Mouse (Mus musculus): ENCODE measurements at regions not wholly inside any gene's neighbourhood (a gene's known extent, or its start where the extent isn't known, plus 50 kb on each side); places are given as distances from the start of the nearest gene placed in this dataset.

DNA sequence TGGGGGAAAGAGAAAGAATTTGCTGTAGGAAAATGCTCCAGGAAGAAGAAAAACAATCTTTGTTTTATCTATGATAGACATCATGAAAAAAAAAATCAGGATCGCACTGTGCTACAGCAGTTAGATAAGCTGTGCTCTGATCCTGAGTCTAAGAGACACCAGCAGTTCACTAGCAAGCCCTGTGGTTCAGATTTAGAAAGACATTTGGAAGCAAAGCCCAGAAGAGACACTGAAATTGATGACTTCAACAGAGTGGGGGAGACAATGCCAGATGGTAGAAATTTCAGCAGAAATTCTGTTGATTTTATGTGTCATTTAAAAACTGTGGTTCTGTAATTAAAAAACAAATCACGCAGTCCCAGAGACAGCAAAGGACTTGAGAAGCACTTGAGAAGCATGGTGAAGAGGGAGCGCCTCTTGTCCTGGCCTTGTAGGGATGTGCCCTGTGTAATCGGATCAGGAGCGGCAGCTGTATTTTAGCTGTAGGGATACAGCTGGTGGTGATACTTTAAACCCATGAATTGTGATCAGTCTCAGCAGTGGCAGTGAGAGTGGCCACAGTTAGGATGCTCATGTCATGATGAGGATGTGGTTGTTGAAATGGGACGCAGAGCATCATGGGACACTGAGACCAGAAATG lies 296.4 kb upstream of the Nt5e start:
- TF ChIP-seq CTCF (IDR thresholded peaks at IDR 0.05; ENCODE audit: borderline replicate concordance, extremely low read depth, insufficient read depth, insufficient read length) (no peak), POLR2A (IDR thresholded peaks at IDR 0.05; ENCODE audit: borderline replicate concordance, extremely low read depth, insufficient read depth, insufficient read length, poor library complexity, severe bottlenecking) (no peak)
- peak; percentile 22 for DNase-seq (ENCODE audit: low read depth)

DNA sequence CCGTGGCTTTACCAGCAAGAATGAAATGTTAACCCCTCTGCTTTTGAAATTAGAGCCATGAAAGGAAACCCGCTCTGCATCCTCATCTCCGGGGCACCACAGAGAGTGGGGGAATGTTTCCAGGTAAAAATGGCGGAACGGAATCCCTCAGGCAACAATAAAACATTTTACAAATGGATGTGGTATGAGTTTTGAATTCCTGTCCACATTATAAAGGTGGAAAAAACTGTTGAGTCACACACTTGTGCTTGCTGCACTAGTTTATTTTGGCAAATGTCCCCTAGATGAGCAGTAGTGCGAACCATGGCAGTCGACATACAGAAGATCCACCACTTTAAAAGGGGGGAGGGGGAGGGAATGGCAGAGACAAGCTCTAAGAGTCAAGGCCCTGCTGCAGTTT lies 289.4 kb upstream of the Nt5e start:
- no peak for TF ChIP-seq POLR2A (IDR thresholded peaks at IDR 0.05; ENCODE audit: borderline replicate concordance, extremely low read depth, insufficient read depth, insufficient read length, poor library complexity, severe bottlenecking)
- no peak for TF ChIP-seq CTCF (IDR thresholded peaks at IDR 0.05; ENCODE audit: borderline replicate concordance, extremely low read depth, insufficient read depth, insufficient read length)

DNA sequence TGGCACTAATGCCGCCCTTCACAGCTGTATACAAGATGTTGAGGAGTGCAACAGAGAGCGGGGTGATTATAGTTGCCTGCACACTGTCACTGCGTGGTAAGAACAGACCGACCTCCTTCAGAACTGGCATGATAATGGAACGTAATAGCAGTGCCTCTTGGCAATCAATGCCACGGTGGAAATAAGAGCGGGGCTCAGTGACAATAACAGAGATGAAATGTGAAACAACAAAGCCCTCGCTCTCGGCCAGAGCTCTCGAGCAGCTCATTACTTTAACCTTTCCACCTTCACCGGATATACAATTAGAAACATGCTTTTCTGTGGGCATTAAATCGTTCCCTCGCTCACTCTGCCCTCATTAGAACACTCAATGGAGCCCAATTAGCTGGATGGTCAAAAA lies 277.7 kb upstream of the Nt5e start:
- peak; percentile 73 for DNase-seq (ENCODE audit: low read depth)
- no peak for TF ChIP-seq POLR2A (IDR thresholded peaks at IDR 0.05; ENCODE audit: borderline replicate concordance, extremely low read depth, insufficient read depth, insufficient read length, poor library complexity, severe bottlenecking)
- TF ChIP-seq CTCF (IDR thresholded peaks at IDR 0.05; ENCODE audit: borderline replicate concordance, extremely low read depth, insufficient read depth, insufficient read length) = no peak

More for the DNA sequence above, 289.4 kb upstream of the Nt5e start:
- no peak for DNase-seq (ENCODE audit: low read depth)

DNA sequence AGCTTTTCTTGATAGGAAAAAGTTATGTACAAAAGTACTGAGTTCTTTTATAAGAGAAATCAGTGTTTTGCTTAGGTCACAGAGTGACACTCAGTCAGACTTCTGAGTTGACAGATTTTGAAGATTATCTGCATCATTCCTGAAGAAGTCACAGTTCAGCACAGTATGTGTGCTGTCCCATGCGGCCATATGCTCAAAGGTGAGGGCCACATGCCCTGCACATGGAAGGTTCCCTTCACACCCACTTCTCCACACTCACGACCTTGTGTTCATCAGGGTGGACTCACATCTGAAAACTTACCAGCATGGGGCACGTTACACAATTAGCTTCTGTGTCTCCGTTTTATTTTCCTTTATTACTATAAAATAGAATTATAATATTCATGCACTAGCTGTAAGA lies 277.2 kb upstream of the Nt5e start:
- TF ChIP-seq POLR2A (IDR thresholded peaks at IDR 0.05; ENCODE audit: borderline replicate concordance, extremely low read depth, insufficient read depth, insufficient read length, poor library complexity, severe bottlenecking) = no peak
- DNase-seq (ENCODE audit: low read depth) = no peak

DNA sequence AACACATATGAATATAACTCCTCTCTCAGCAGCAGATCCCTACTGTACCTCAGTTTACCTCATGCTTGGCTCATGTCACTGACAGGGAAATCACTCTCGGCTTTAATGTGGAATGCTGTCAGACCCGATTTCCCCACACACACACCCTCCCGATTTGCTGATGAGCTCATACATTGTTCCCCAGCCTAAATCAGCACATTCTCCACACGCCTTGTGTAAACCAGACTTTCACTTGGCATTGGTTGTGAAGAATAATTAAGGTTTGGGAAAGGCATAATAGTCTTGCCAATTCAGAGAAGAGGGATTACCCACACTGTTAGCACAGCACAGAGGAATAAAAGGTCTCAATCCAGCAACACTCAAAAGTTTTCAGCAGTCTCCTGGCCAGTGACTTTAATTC lies 268.4 kb upstream of the Nt5e start:
- TF ChIP-seq CTCF (IDR thresholded peaks at IDR 0.05; ENCODE audit: borderline replicate concordance, extremely low read depth, insufficient read depth, insufficient read length) = no peak
- TF ChIP-seq POLR2A (IDR thresholded peaks at IDR 0.05; ENCODE audit: borderline replicate concordance, extremely low read depth, insufficient read depth, insufficient read length, poor library complexity, severe bottlenecking) = no peak

DNA sequence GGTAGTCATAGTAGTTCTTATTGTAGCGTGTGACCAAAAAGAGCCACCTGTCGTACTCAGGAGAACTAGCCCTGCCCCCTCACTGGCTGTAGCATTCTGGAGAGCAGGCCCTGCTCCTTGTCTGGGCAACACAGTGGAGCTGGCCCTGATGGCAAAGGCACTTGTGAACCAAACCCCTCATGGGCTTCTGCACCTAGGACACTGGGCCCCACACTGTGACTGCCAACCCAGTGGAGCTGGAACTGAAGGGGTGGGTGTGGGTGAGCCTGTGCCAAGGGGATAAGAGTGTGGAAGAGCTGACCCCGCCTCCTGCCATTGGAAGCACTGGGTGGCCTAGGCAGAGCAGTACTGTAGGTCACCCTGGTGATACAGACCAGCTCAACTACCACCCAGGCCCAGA lies 268.0 kb upstream of the Nt5e start:
- no peak for TF ChIP-seq POLR2A (IDR thresholded peaks at IDR 0.05; ENCODE audit: borderline replicate concordance, extremely low read depth, insufficient read depth, insufficient read length, poor library complexity, severe bottlenecking)
- TF ChIP-seq CTCF (IDR thresholded peaks at IDR 0.05; ENCODE audit: borderline replicate concordance, extremely low read depth, insufficient read depth, insufficient read length) = no peak

More for the DNA sequence above, 268.4 kb upstream of the Nt5e start:
- DNase-seq (ENCODE audit: low read depth) = peak; percentile 89

DNA sequence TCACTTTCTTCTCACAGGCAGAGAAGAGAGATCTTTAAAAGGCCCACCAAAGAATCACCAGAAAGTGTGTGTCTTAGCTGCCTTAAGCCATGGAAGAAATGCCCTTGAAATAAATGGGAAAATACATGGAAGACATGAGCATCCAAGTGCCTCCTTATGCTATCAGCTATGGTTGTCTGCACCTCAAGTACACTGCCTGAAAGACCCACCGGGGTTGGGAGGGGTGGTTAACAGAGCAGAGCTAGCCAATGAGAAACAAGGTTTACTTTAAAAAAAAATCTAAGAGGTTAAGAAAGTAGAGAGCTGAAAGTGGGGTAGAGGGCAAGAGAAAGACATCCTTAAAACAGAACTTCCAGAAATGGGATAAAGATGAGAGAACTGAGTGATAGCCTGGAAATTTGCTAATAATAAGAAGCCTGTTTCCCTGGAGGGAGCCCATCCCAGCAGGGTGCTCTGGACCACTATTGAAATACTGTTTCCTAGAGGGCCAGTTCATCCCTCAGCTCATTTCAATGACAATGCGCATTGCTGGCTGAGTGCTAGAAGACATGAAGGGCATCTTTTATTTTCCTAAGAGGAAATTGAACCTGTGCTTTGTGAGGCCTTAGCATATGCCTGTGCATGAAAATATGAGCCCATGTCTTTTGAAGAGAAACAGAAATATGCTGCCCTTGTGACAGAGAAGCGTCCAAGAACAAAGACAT lies 262.9 kb upstream of the Nt5e start:
- peak; percentile 51 for DNase-seq (ENCODE audit: low read depth)
- TF ChIP-seq CTCF (IDR thresholded peaks at IDR 0.05; ENCODE audit: borderline replicate concordance, extremely low read depth, insufficient read depth, insufficient read length) = no peak
- TF ChIP-seq POLR2A (IDR thresholded peaks at IDR 0.05; ENCODE audit: borderline replicate concordance, extremely low read depth, insufficient read depth, insufficient read length, poor library complexity, severe bottlenecking) = no peak

More for the DNA sequence above, 268.0 kb upstream of the Nt5e start:
- DNase-seq (ENCODE audit: low read depth) = peak; percentile 64

DNA sequence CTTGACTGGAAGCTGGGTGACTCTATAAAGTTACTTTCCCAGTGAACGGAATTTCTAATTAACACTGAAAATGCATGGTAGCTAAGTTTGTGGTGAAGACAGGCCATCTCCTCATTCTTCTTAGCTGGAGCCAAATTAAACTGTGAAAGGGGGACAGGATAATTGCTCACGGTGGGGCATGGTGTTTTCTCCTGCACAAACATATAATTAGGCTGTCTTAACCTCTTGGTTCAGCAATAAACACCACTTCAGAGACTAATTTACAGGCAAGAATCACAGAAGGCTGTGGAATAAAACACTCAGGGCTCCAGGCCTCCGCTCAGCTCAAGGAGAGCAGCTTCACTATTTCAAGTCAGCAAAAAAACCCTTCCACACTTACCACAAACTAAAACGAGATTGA lies 261.9 kb upstream of the Nt5e start:
- peak; percentile 76 for DNase-seq (ENCODE audit: low read depth)
- no peak for TF ChIP-seq POLR2A (IDR thresholded peaks at IDR 0.05; ENCODE audit: borderline replicate concordance, extremely low read depth, insufficient read depth, insufficient read length, poor library complexity, severe bottlenecking)
- no peak for TF ChIP-seq CTCF (IDR thresholded peaks at IDR 0.05; ENCODE audit: borderline replicate concordance, extremely low read depth, insufficient read depth, insufficient read length)

DNA sequence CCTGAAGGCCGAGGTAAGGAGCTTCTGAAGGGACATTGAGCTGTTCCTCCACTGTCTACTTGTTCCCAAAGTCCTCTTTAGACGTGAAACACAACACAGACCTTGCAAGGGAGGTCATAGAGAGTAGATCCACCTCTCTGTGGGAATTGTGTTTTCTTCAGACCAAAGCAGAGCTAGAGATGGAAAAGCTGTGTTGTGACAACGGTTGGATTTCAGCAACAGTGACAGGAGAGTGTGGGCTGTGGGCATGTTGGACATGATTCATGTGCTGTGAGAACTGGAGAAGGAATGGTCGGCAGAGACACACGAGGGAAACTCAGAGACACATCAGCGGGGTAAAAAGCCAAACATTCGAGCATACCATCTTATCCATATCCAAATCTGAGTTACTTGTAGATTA lies 261.2 kb upstream of the Nt5e start:
- no peak for DNase-seq (ENCODE audit: low read depth)
- TF ChIP-seq POLR2A (IDR thresholded peaks at IDR 0.05; ENCODE audit: borderline replicate concordance, extremely low read depth, insufficient read depth, insufficient read length, poor library complexity, severe bottlenecking) = no peak

DNA sequence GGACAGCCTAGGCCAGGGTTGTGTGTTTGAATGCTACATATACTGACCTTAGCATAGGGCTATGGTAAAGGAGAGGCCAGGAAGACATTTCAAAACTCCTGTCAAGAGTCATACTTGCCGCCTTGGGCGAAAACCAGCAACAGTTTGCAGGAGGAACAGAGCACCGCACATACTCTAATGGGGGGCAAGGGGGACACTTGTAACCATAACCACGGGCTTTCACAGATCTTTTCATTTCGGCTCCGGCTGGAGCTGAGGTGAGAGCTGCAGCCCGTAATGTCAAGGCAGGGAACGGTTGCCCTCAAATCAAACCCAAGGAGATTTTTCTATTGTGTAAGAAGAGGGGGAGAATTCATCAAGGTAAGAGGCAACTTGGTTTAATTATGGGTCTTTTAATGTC lies 258.7 kb upstream of the Nt5e start:
- TF ChIP-seq POLR2A (IDR thresholded peaks at IDR 0.05; ENCODE audit: borderline replicate concordance, extremely low read depth, insufficient read depth, insufficient read length, poor library complexity, severe bottlenecking) (no peak), CTCF (IDR thresholded peaks at IDR 0.05; ENCODE audit: borderline replicate concordance, extremely low read depth, insufficient read depth, insufficient read length) (no peak)
- no peak for DNase-seq (ENCODE audit: low read depth)

DNA sequence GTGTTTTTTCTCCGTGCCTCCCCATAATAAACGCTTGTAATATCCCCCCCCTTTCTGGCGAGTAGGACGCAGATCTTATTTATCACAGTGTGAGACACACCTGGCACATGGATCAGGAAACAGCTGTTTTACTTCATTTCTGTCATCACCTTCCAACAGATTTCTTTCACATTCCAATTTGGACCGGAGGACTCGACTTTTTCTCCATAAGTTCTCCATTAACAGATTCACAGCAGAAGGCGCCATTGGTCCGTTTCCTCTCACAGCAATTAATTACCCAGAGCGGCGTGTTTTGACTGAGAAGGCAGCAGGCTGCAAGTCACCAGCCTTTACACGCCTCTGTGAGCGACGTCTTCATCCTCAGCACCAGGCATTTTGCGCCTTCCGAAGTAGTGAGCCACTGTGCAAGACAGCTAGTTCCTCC lies 258.1 kb upstream of the Nt5e start:
- TF ChIP-seq CTCF (IDR thresholded peaks at IDR 0.05; ENCODE audit: borderline replicate concordance, extremely low read depth, insufficient read depth, insufficient read length) = no peak
- TF ChIP-seq POLR2A (IDR thresholded peaks at IDR 0.05; ENCODE audit: borderline replicate concordance, extremely low read depth, insufficient read depth, insufficient read length, poor library complexity, severe bottlenecking) = no peak
- DNase-seq (ENCODE audit: low read depth) = peak; percentile 92

DNA sequence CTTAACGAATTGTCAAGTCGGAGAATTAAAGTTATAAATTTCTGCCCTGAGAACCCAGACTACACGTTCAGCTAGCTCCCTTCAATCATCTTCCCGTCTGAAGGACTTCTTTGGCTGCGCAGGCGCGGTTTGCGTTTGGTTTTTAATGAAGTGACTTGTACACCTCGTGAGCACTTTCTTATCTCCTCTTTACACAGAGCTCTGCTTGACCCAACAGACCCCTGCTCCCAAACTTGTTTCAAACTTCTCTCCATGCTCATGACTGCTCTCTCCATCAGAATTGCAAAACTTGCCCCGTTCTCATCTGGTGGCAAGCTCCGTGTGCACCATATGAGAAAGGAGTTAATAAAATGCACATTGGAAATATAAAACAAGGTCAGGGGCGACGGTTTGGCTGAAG lies 257.2 kb upstream of the Nt5e start:
- TF ChIP-seq CTCF (IDR thresholded peaks at IDR 0.05; ENCODE audit: borderline replicate concordance, extremely low read depth, insufficient read depth, insufficient read length) (no peak), POLR2A (IDR thresholded peaks at IDR 0.05; ENCODE audit: borderline replicate concordance, extremely low read depth, insufficient read depth, insufficient read length, poor library complexity, severe bottlenecking) (no peak)
- DNase-seq (ENCODE audit: low read depth) = no peak
